Mouse (Mus musculus) lung, adult 2 months (tissue): ENCODE results near the gene 1600002K03Rik.

Experiments
- CTCF ChIP-seq: fragments of 200-500 bp; IDR thresholded peaks from 2 replicates; pipeline ENCODE4 v1.5.1; 2011; ENCODE audit warnings: mild to moderate bottlenecking, low read length, control low read depth; ENCODE audit not compliant: insufficient read depth
- POLR2A ChIP-seq: fragments of 200-500 bp; IDR thresholded peaks from 2 replicates; pipeline ENCODE4 v1.6.1; 2011; ENCODE audit warnings: low read depth, mild to moderate bottlenecking, control low read depth, low read length, borderline replicate concordance; ENCODE audit errors: extremely low read depth

DNA sequence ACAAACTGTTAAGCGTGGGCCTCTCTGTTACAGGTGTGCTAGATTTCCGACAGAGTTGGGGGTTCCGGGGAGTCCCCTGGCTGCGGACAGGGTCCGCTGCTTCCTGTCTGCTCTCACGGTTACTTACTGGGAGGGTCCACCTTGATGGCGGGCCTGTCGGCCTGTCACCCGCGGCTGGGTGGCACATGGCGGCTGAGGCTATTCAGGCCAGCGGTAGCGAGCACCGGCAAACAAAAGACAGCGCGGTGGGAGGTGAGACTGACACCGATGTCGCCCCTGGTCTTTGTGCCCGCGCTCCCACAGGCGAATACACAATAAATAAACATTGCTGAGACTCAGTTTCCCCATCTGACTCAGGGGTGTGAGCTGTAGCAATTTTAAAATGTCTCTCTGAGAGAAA lies 17.3 kb downstream of the 1600002K03Rik start:
- TF ChIP-seq POLR2A = no peak
- no peak for TF ChIP-seq CTCF
